Mouse (Mus musculus) urinary bladder, postnatal 4 days (tissue): Measurements from ENCODE around the gene 1700030K09Rik.

ENCODE experiments used
- DNase-seq, 2 experiments: peaks; one replicate each; pipeline ENCODE4 v3.0.0; 2021 to 2022; ENCODE audit warnings: low spot score in 2 of 2

Gene 1700030K09Rik

DNA sequence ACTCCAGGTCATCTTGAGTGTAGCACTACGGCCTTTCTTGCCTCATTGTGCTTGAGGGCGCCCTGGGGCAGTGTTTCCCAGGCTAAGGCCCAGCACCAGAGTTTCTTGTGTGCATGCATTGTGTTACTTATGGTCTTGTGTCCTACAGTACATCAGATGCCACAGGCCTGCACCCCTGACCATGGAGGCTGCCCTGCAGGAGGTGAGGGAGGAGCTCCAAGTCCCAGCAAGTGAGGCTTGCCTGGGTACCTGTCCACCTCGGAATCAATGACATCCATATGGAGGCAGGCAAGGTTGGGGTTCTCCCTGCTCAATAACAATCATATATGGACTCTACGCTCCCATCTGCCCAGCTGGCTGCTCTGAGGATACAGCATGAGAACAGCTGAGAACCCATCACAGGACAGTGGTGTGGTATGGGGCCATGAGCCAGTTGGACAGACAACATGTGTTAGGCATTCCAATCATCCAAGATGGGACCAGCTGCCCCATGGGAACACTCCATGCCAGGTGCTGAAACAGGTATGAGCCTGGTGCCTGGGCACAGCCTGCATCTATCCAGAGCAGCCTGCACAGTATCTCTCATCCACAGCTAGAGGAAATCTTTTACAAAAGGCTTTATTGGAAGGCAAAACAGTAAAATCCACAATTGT is 16.3 kb downstream of the 1700030K09Rik start:
- no peak for DNase-seq

DNA sequence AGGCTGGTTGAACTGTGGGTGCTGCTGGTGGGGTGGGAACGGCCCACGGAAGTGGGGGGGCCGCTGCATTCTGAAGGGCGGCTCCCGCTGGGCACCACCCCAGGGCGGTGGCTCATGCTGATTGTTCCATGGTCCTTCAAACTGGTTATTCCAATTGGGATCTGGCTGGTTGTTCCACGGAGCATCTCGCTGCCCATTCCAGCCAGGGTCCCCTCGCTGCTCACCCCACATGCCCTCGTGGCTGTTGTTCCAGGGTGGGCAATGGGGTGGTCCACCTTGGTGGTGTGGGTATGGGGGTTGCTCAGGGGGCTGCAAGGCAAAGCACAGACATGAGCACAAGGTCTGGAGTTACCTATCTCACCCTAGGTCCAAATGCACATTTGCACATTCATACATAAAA is 20.5 kb downstream of the 1700030K09Rik start:
- no peak for DNase-seq

DNA sequence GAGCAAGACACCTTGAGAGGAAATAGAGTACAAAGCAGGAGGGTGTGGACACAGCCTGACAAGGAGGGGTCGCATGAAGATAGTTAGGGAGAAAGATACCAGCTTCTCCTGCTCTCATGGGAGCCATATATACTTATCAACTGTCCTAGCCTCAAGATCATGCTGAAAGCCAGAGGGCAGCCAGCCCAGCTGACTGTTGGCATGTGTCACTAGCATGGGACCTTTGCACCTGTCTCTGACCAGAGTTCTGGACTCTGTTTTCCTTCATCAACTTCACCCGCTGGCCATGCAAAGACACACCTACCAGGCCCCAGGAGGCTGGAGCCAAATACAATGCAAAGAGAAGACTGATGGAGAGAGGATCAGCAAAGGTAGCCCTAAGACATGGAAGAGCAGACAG is 25.6 kb downstream of the 1700030K09Rik start:
- DNase-seq: no peak

DNA sequence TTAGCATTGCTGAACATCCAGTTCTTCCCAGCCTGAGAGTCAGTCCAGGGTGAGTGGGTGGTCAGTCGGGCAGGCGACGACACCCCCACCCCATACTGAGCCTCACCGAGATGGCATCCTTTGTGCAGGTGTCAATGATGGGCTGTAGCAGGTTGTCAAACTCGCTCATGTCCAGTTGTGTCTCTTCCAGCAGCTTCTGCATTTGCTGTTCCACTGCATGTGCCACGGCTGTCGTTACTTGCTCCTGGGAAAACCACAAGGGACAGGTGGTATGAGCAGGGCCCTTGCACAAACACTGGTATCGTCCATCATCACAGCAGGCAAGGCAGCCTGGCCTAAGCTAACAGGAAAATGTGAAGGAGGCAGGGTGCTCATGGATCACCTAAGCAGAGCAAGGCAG is 26.3 kb downstream of the 1700030K09Rik start:
- DNase-seq: no peak

DNA sequence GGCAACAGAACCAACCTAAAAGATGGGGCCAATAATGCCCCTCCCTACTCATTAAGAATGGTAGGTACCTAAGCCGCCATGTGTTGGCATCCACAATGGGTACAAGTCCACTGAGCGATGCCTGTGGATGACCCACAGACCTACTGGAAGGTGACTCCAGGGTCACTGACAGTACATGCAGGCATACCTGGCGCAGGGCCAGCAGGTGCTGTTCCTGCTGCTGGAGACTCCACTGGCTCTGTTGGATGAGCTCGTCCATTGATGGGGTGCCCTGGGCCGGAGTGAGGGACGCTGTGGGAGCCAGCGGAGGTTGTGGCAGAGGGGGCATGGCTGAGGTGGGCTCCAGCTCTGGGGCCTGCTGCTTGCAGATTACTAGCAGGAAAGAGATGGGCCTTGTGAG is 27.0 kb downstream of the 1700030K09Rik start:
- no peak for DNase-seq

DNA sequence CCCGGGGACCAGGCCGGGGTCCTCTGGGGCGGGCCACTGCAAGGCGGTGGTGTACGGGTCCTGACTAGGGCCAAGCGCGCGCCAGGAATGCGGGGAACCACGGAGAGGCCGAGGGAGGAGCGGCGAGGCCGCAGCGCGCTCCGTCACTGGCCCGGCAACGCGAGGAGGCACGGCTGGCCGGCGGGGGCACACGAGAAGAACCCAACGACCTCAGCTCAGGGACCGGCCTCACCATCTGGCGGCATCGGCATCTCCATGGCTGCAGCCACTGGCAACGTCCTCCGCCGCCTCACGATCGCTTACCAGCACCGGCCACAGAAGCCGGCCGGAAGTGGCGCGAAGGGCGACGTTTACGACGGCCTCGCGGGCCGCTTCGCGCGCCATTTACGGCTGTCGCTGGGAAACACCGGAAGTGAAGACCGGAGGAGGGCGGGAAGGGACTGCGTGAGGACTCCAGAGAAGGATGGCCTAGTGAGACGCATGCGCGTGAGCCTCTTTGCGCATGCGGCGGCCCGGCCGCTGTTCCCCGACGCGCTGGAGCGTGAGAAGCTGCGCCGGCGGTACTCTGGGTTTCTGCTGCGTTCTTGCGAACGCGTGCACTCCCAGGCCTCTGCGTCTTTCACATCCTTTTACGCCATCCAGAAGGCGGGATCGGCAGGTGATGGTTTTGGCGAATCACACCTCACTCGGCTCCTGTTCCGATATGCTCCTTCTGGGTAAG is 31.3 kb downstream of the 1700030K09Rik start, which contains the start of gene Cherp:
Gene Cherp (minus strand): TSS at position 401 of the 721 bp plus-strand sequence.
- peak; percentile 95 to 96 for DNase-seq

DNA sequence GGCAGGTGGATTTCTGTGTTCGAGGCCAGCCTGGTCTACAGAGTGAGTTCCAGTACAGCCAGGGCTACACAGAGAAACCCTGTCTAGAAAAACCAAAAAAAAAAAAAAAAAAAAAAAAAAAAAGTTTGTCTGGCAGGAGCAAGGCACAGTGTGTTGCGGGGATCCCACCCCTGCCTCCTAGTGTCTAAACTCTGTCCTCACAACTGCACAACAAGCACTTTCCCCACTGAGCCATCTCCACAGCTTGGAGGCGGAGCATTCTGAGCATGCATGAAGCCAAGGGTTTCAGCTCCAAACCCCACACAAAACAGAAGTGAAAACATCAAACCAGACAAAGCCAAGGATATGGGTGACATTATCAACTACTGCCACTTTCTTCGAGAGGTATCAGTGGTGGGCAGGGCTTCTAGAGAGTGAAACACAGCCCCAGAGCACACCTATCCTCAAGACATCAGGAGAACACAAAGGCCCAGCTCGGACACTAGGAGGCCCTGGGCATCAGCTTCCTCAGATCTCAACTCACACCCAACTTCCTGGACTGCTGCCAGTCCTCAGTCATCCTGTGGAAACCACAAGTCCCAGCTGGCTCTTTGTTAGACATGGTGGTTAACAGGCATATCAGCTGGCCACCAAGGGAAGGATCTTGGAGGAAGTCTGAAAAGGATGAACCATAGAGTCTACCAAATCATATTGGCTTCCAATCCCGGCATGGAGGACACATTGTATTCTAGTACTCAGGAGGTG is 41.9 kb downstream of the 1700030K09Rik start:
- peak in 1 of 2 experiments; percentile 38 for DNase-seq

DNA sequence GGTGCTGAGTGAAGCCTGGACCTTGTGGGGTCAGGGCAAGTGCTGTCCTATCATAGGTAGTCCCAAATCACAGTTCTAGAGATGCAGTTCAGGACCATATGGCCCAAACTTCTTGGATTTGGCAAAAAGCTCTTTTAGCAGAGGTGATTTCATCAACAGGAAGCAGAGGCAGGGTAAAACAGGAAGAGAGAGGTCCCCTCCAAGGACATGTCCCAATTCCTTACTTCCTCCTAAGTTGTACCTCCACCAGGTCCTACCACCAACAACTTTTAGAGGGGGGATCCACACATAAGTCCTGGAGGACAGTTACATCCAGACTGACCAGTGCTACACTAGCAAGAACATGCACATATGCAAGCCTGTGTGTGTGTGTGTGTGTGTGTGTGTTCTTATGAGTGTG is 43.3 kb downstream of the 1700030K09Rik start:
- no peak for DNase-seq

DNA sequence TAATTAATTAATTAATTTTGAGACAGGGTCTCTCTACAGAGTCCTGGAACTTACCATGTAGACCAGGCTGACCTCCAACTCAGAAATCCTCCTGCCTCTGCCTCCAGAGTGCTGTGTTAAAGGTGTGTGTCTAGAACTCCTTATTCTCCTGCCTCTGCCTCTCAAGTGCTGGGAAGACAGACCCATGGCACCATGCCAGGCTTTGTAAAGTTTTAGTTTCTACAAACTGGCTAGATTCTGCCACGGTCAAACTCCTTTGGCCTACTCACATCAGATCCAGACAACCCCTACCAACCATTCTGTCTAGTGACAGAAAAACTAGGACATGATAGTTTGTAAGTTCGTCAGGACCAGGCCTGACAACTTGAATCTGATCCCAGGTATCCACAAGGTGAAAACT is 47.3 kb downstream of the 1700030K09Rik start:
- no peak for DNase-seq

DNA sequence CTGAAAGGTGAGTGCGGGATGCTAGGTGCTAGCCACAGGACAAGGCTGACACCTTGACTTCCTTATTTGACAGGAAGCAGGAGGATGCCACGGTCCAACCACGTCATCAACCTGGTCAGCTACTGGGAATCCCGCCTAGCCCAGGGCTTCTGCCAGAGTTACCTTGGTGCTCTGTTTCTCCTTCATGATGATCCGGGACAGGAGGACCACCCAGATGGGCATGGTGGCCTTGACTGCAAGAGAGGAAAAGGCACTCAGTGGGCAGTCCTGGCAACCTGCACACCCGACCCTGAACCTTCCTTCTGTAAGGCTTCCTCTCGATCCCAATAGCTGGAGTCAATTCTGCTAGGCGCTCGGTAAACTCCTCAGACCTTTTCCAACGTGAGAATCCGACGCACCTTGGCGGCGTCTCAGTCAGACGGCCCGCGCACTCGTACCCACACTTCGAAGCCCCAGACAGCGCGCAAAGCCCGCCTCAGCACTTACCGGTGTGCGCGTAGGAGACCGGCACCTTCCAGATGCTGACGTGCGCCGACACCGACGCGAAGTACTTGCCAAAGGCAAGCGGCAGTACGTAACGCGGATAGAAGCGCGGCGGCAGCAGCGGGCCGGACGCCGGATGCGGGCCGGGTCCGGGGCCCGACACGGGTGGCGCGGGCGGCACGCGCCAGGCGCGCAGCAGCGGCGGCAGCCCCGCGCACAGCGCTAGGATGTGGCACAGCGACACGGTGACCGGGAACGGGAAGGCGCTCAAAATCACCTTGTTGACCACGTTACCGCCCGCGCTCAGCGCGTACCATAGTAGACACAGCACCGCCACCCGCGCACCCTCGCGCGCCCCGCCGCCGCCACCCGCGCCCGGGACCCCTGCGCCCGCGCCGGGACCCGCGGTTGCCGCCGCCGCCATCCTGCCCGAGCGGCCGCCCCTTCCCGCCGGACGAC is 48.3 kb downstream of the 1700030K09Rik start, which contains the start of gene Slc35e1:
Gene Slc35e1 (minus strand): TSS at position 935 of the 942 bp plus-strand sequence.
- peak in 1 of 2 experiments; percentile 29 for DNase-seq

DNA sequence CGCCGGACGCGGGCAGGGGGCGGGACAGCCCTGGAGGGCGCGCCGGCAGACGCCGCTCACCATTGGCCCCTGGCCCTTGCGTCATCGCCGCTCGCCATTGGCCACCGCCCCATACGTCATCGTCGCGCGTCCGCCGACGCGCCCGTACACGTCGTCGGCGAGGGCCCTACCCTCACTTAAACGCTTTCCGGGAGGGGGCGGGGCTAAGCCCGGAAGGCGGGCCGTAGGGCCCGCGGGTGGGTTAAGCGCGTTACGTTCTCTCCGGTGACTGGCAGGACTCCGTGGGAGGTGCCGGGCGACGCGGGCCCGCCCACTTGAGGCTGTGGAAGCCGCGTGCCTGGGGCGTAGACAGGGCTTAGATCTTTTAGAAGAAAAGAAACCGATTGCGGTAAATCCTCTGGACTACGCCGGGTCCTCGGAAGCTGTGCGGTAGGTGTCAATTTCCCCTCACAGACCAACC is 49.0 kb downstream of the 1700030K09Rik start:
- DNase-seq: peak; percentile 99

DNA sequence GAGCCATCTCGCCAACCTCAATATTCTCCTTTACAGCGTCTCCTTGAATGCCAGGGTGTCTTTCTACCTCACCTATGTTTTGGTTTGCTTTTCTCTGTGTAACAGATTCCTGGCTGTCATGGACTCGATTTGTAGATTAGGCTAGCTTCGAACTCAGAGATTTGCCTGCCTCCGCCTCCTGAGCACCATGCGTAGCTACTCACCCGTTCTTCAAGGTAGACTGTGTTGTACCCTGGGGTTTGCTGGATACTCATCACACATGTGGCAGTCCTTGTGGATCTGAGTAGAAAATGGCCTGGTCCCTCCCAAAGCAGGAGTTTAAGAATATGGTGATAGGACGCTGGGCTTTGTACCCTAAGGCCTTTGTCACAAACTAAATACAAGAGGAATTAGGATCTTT is 49.7 kb downstream of the 1700030K09Rik start:
- DNase-seq: no peak

DNA sequence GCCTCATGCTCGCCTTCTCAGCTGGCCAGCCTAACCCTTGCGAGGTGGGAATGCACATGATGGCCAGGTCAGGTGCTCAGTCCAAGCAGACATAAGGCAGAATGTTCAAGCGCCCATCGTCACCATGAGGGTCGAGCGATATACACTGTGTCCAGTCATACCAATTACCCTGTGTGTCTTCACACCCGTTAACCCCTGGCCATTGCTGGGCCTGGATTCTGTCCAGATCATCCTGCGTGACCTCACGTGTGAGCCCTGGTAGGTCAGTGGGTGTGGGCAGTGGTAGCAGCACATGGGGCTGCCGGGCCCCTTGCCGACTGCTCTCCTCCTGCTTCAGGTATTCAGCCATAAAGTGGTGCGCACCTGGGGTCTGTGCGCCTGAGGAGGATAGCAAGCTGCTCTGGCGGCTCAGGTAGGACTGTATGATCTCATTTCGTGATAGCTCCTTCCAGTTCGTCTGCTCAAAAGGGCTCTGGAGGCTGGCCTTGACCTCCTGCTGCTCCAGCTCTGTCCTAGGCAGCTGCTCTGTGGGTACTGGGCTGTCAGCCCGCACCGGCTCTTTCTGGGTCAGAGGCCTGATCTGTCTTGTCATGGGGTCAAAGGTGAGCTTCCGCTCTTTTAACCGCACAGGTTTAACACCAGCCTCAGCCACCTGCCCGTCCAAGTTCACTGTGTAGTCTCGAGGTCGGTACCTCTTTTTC is 51.9 kb downstream of the 1700030K09Rik start:
- no peak for DNase-seq

DNA sequence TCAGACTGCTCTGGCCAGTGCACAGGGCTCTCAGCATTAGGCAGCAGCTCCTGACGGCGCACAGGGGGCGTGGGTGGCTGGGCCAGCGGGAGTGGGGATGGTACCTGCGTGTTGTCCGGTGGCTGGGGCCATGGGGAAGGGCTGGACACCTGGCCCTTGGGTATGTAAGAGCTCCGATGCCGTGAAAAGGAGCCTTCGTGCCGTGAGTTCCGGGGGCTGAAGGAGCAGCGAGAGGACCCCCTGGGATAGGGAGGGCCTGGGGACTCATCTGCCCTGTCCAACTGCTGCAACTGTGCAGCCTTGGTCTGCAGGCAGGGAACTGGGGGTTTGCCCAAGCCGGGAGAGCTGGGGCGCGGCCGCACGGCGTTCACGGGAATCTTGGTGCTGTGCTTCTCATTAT is 52.5 kb downstream of the 1700030K09Rik start:
- no peak for DNase-seq

DNA sequence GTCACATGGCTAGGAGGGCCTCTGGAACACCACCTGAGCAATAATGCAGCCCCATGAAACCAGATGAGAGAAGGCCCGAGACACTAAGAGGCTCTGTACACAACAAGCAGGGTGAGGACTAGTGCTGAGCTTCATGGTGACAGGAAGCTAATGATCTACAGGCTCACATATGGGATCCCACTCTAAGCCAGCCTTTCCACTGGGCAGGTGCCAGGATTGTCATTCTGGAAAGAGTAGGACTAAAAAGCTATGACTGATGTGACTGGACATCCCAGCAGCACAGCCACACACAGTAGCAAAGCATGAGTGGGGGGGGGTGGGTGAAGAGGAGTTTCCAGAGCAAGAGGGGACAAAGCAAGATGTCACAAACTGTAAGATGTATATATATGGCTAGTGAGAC is 54.2 kb downstream of the 1700030K09Rik start:
- no peak for DNase-seq

DNA sequence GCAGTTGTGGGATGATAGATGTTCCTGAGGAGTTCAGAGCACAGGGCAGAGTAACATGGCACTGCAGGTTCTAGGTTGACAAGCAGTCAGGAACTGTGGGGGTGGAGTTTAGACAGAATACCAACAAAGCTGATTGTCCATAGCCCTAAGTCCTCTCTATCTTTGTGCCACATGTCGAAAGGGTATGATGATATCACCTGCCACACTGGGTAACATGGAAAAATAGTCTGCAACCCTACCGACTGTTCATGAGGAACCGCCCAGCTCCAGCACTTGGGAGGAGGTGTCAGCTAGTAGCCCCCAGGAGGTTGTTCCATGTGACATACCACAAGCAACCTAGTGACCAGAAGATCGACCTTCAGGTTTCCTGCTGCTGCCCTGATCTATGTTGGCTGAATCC is 54.8 kb downstream of the 1700030K09Rik start:
- no peak for DNase-seq

DNA sequence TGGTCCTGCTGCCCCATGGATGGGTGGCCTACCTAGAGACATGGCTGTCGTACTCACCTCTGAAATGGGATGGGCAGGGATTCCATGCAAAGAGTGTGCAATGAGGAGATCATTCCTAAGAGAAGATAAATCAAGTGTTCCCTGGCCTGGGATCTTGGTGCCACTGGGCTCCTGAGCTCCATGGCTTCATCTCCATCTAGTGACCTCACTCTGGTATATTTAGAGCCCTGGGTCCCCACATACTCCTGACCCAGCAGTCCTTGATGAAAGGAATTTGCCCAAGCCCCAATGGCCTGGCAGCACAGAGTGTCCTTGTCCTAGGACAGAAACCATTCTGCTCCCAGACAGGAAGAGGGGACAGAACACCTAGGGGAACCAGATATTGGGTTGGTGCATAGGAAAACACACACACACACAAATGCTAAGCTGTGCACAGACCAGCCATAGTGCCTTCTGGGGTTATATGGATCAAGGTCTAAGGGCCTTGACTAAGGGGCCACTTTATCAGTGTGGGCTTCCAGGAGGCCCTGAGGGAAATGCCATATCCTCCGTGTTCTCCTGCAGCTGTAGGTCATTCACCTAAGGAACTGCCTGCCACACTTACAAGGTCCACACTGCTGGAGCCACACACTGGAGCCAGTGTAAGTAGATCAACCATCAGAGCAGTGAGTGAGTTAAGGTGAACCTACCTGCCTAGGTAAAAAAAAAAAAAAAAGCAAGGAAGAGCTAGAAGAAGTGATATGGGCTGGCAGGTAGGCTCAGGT is 56.0 kb downstream of the 1700030K09Rik start:
- DNase-seq: no peak

DNA sequence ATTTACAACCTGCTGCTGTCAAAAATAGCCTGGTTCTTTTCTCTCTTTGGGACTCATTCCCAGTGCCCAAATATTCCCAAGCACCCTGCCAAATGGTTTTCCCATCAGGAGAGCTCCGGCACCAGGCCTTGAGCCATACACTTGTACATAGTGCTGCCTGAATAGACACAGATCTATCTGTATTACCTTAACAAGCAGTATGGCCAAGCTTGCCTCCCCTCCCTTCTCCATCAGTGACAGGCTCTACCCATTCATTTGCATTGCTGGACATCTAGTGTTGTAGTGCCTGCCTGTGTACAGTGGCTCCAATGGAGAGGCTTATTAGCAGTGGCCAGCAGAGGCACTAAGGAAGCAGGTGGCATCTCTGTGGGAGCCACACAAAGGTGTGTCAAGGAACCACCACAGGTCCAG is 56.8 kb downstream of the 1700030K09Rik start:
- DNase-seq: no peak

DNA sequence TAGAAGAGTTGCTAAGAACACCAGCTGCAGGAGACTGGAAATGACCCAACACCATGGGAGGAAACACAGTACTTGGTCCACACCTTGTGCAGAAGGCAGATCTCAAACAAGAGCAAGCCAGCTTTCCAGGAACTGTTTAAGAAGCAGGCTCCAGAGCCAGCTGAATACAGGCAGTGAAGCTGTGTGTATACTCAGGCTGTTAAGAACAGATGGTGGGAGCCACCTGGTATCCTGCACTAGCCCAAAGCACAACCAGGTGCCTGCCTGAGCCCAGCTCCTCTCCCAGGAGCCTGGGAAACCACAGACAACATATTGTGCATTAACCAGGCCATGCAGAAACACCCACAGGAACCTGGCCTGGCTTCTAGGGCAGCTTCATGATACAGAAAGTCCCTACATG is 60.5 kb downstream of the 1700030K09Rik start:
- no peak for DNase-seq
